Mouse (Mus musculus) limb, embryonic 14.5 days (tissue): ENCODE data around the gene Ces1f. TPM values are rescaled to one million over a fixed set of nuclear protein-coding genes. Genes with fewer than 3 reads are reported as not detected.

Experiments
- ATAC-seq: fragments of 200-750 bp; cut with Nextera tagmentation; 2 replicates; pipeline ENCODE4 v1.8.0; 2017; ENCODE audit warnings: low read depth, moderate number of reproducible peaks, moderate TSS enrichment; ENCODE audit not compliant: low FRiP score
- DNase-seq: peaks from one replicate; pipeline ENCODE4 v3.0.0-alpha.2; 2015; ENCODE audit warnings: low spot score
- H3K27ac ChIP-seq: fragments of 300-500 bp; sonication (generic); replicated peaks from 2 replicates; pipeline ENCODE4 v1.5.1; 2014; ENCODE audit warnings: low read depth, mild to moderate bottlenecking, low read length, moderate library complexity, mixed read lengths
- H3K27me3 ChIP-seq: fragments of 300-500 bp; sonication (generic); 2 replicates; pipeline ENCODE4 v1.6.1; 2014; ENCODE audit warnings: low read length, mixed read lengths; ENCODE audit not compliant: control insufficient read depth, insufficient read depth
- H3K36me3 ChIP-seq: fragments of 300-500 bp; sonication (generic); 2 replicates; pipeline ENCODE4 v1.6.1; 2014; ENCODE audit warnings: mild to moderate bottlenecking, low read length, moderate library complexity, mixed read lengths; ENCODE audit not compliant: control insufficient read depth, insufficient read depth
- H3K4me1 ChIP-seq: fragments of 300-500 bp; sonication (generic); 2 replicates; pipeline ENCODE4 v1.6.1; 2014; ENCODE audit warnings: antibody characterized with exemption, low read length, mixed read lengths; ENCODE audit not compliant: control insufficient read depth, insufficient read depth
- H3K4me2 ChIP-seq: fragments of 300-500 bp; sonication (generic); replicated peaks from 2 replicates; pipeline ENCODE4 v1.6.1; 2014; ENCODE audit warnings: low read depth, mild to moderate bottlenecking, low read length, moderate library complexity; ENCODE audit not compliant: severe bottlenecking
- H3K4me3 ChIP-seq: fragments of 300-500 bp; sonication (generic); replicated peaks from 2 replicates; pipeline ENCODE4 v1.5.1; 2014; ENCODE audit warnings: low read length
- H3K9ac ChIP-seq: fragments of 300-500 bp; sonication (generic); 2 replicates; pipeline ENCODE4 v1.6.1; 2014; ENCODE audit warnings: mild to moderate bottlenecking, low read depth, low read length, moderate library complexity; ENCODE audit not compliant: severe bottlenecking
- H3K9me3 ChIP-seq: fragments of 300-500 bp; sonication (generic); 2 replicates; pipeline ENCODE4 v1.6.1; 2016; ENCODE audit warnings: low read length; ENCODE audit not compliant: control insufficient read depth
- POLR2A ChIP-seq: fragments of 200-500 bp; IDR thresholded peaks from 2 replicates; pipeline ENCODE4 v1.8.0; 2012; ENCODE audit warnings: inconsistent platforms, mild to moderate bottlenecking, moderate library complexity, borderline replicate concordance; ENCODE audit not compliant: insufficient read depth, insufficient read length; ENCODE audit errors: extremely low read depth
- WGBS: fragments of 180-500 bp; shearing (Covaris S2); extraction: QIAGEN DNeasy Blood & Tissue Kit; methylation state at CpG from one replicate; pipeline ENCODE4 v1.1.7; 2014; 5-methylcytosine and 5-hydroxymethylcytosine counted together
- polyA plus RNA-seq, 2 experiments: library from polyadenylated mRNA; depleted of rRNA in 1 of 2; stranded (reverse) in 1 of 2; unstranded in 1 of 2; fragments of >200 nt; fragmentation: Nextera tagmentation in 1 of 2; extraction: Ambion mirVana in 1 of 2; gene quantifications; 2 replicates each; pipeline versions ENCODE4 v1.2.1 to v1.2.3; 2012 to 2014

The Ces1f gene
- polyA plus RNA-seq, 2 experiments, result 0.09 TPM; not detected in 1

DNA sequence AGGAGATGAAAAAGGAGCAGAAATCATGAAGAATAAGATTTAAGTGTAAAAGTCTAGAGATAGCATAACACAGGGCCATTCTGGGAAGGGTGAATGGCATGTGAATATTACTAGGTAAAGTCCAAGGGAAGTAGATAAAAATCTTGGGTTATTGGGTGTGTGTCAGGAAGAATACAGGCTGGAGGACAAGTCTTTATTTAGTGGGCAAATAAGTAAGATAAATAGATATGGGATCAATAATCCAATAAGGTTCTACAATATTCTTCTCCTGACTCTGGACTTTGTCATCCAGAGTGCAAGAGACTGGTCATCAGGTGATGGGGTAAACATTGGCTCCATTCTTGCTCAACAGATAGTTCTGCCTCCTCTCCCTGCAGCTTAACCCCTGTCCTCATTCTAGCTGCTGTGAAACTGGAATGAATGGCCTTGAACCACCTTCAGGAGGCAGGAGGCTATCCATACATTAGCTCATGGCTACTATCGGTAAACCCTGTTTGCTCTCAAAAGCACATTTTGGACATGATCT lies 27.1 kb downstream of the Ces1f start:
- H3K4me2 ChIP-seq, result no peak overlapping the region
- no peak overlapping the region for H3K27ac ChIP-seq
- DNase-seq (no peak), ATAC-seq (no peak)
- no peak overlapping the region for H3K4me3 ChIP-seq
- no peaks in the 10 kb centered on the region for H3K4me1 ChIP-seq
- WGBS, result 96% methylated on average over 1 of the region's 1 CpGs
- no peaks in the 10 kb centered on the region for H3K9me3 ChIP-seq
- H3K9ac ChIP-seq, result no peak overlapping the region
- H3K36me3 ChIP-seq, result no peaks in the 10 kb centered on the region
- no peaks in the 10 kb centered on the region for H3K27me3 ChIP-seq
- no peak for TF ChIP-seq POLR2A

DNA sequence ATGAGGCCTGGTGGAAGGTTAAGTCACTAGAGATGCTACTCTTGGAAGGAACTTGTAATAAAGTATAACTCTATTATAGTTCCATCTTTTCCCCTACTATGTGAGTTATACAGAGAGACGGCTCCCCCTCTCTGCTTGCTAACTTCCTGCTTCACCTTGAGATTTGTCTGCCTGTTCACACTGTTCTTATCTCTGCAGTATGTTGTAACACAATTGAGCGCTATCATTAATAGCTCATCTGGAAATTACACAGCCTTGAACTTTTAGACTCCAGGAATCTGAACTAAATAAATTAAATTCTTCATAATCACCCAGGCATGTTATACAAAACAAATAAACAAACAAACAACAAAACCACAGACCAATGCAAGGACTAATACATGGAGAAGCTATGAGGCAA lies 33.5 kb downstream of the Ces1f start:
- H3K9me3 ChIP-seq, result no peaks in the 10 kb centered on the region
- H3K9ac ChIP-seq, result no peak overlapping the region
- no peak overlapping the region for H3K4me2 ChIP-seq
- no peaks in the 10 kb centered on the region for H3K4me1 ChIP-seq
- ATAC-seq (no peak), DNase-seq (no peak)
- 87% methylated on average over 2 of the region's 2 CpGs for WGBS
- no peaks in the 10 kb centered on the region for H3K36me3 ChIP-seq
- no peak for TF ChIP-seq POLR2A
- H3K4me3 ChIP-seq, result no peak overlapping the region
- H3K27me3 ChIP-seq, result no peaks in the 10 kb centered on the region
- H3K27ac ChIP-seq, result no peak overlapping the region

DNA sequence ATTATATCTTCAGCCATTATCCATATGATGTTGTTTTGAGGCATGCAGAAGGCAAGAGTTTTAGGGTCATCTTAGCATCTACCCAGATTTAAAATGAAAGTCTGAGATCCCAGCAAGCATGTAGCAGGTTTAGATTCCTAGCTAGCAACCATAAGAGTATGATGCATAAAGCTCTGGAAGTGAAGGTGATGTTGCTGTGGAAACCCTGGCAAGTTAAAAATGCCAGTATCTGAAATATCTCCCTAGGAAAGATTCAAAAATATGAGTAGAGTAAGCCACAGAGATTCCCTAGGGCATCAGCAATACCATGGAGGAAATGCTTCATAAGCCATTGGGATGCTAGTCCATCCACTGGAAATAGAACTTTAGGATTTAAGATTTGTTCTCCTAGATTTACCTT lies 39.7 kb downstream of the Ces1f start:
- TF ChIP-seq POLR2A, result no peak
- Histone ChIP-seq H3K27me3 (no peaks in the 10 kb centered on the region), H3K4me3 (no peak overlapping the region), H3K27ac (no peak overlapping the region), H3K9me3 (no peaks in the 10 kb centered on the region), H3K36me3 (no peaks in the 10 kb centered on the region), H3K9ac (no peak overlapping the region), H3K4me2 (no peak overlapping the region), H3K4me1 (no peaks in the 10 kb centered on the region)
- no peak for ATAC-seq
- no peak for DNase-seq

DNA sequence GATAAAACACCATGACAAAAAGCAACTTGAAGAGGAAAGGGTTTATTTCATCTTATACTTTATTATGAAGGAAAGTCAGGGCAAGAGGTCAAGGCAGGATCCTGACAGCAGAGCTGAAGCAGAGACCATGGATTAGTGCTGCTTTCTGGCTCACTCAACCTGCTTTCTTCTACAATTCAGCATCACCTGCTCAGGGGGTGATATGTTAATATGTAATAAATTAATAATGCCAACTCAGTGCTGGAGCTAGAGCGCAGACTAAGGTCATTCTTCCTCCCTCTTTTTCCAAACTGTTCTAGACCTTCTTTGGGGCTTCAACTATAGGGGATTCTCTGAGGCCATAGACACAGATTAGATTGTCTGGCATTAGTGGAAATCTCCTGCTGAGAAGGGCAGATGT lies 43.9 kb downstream of the Ces1f start:
- WGBS, result 92% methylated on average over 1 of the region's 1 CpGs
- Histone ChIP-seq H3K27ac (no peak overlapping the region), H3K9ac (no peak overlapping the region)

DNA sequence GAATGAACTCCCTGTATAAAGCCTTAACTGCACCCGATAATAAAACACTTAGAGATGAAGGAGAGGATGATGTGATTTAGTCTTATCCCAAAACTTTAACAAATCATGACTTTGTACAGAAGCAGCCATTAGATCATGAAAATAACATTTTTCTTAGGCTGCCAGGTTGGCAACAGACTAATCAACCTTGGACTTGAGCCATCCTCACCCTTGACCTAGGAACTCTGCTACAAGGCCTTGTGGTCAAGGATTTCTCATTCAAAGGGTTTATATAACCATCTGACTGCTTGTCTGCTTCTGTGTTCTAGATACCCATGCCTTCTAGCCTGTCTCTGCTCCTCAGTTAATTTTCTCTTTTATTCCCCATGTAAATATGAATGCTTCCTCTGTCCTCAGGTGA lies 44.8 kb downstream of the Ces1f start:
- no peak overlapping the region for H3K4me3 ChIP-seq
- no peak overlapping the region for H3K4me2 ChIP-seq
- no peaks in the 10 kb centered on the region for H3K4me1 ChIP-seq
- H3K9ac ChIP-seq, result no peak overlapping the region
- WGBS, result 82% methylated on average over 1 of the region's 1 CpGs
- no peaks in the 10 kb centered on the region for H3K27me3 ChIP-seq
- H3K9me3 ChIP-seq, result no peaks in the 10 kb centered on the region
- no peaks in the 10 kb centered on the region for H3K36me3 ChIP-seq
- ATAC-seq (no peak), DNase-seq (no peak)
- no peak overlapping the region for H3K27ac ChIP-seq
- TF ChIP-seq POLR2A, result no peak

More for the DNA sequence above, 43.9 kb downstream of the Ces1f start:
- Histone ChIP-seq H3K4me2 (no peak overlapping the region), H3K4me1 (no peaks in the 10 kb centered on the region), H3K4me3 (no peak overlapping the region), H3K36me3 (no peaks in the 10 kb centered on the region), H3K9me3 (no peaks in the 10 kb centered on the region), H3K27me3 (no peaks in the 10 kb centered on the region)
- no peak for DNase-seq
- ATAC-seq, result no peak
- TF ChIP-seq POLR2A, result no peak

DNA sequence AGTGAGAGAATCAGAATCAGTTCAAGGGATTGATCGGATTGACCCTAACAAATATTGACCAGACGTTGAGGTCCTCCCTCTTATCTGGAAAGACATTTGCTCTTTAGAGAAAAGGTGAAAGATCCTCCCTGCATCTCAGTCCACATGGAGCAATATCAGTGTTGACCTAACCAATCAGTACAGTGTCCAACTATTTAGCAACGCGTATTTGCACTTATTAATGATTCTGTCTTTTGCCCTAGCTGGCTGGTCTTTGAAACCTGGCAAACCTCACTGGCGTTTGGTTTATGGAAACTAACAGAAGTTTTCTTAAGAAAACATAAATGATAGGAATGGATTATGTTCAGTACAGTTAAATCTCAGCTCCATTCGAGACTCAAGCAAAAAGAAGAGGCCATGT lies 45.5 kb downstream of the Ces1f start:
- no peaks in the 10 kb centered on the region for H3K4me1 ChIP-seq
- TF ChIP-seq POLR2A, result no peak
- H3K27ac ChIP-seq, result no peak overlapping the region
- ATAC-seq, result no peak
- WGBS, result 84% methylated on average over 6 of the region's 6 CpGs
- no peak overlapping the region for H3K4me2 ChIP-seq
- DNase-seq, result no peak
- H3K4me3 ChIP-seq, result no peak overlapping the region
- H3K36me3 ChIP-seq, result no peaks in the 10 kb centered on the region
- H3K27me3 ChIP-seq, result no peaks in the 10 kb centered on the region
- no peak overlapping the region for H3K9ac ChIP-seq
- no peaks in the 10 kb centered on the region for H3K9me3 ChIP-seq
